Mouse (Mus musculus): ENCODE data around the gene Dkc1. TPM values are rescaled to one million over a fixed set of nuclear protein-coding genes. Genes with fewer than 3 reads are reported as not detected.

Dkc1 gene
- polyA plus RNA-seq, 1 experiment from 2014 or later: 46.7 TPM

GRCm38 (mm10) chrX:75102293-75102692 is 6.6 kb downstream of the Dkc1 start:
- Histone ChIP-seq H3K4me1 (ENCODE audit: insufficient read depth) (no peaks in the 10 kb centered on the region), H3K36me3 (replicated peaks; ENCODE audit: insufficient read depth, low read length) (peaks cover 18% of the 10 kb centered on the region), H3K27me3 (ENCODE audit: insufficient read depth, low read length) (no peaks in the 10 kb centered on the region), H3K27ac (ENCODE audit: low read depth) (no peak overlapping the region), H3K9ac (replicated peaks) (no peak overlapping the region), H3K9me3 (ENCODE audit: low read length) (no peaks in the 10 kb centered on the region), H3K4me3 (ENCODE audit: low read depth, low read length) (no peak overlapping the region), H3K4me2 (ENCODE audit: low read depth, low read length) (no peak overlapping the region)
- ATAC-seq (peak; percentile 74), DNase-seq (no peak)
- WGBS (ENCODE audit: insufficient replicate concordance): 75% methylated on average over 6 of the region's 6 CpGs
- no peak for TF ChIP-seq CTCF (IDR thresholded peaks at IDR 0.05; ENCODE audit: low read depth)
- TF ChIP-seq EP300 (IDR thresholded peaks at IDR 0.05; ENCODE audit: low read depth): peak; percentile 55; the same call in 1 of the 2 replicates

- TF ChIP-seq CTCF (IDR thresholded peaks at IDR 0.05; ENCODE audit: low read depth) (no peak), EP300 (IDR thresholded peaks at IDR 0.05; ENCODE audit: low read depth) (peak; percentile 80)
- H3K4me3 ChIP-seq (ENCODE audit: low read depth, low read length): no peak overlapping the region
- DNase-seq (no peak), ATAC-seq (peak; percentile 56)
- H3K4me2 ChIP-seq (ENCODE audit: low read depth, low read length): peak overlapping the region; percentile 33; the same call in 1 of the 2 replicates
- peak overlapping the region; percentile 51; the same call in 1 of the 2 replicates for H3K27ac ChIP-seq (ENCODE audit: low read depth)
- no peaks in the 10 kb centered on the region for H3K9me3 ChIP-seq (ENCODE audit: low read length)
- H3K27me3 ChIP-seq (ENCODE audit: insufficient read depth, low read length): no peaks in the 10 kb centered on the region
- no peaks in the 10 kb centered on the region for H3K4me1 ChIP-seq (ENCODE audit: insufficient read depth)
- H3K9ac ChIP-seq (replicated peaks): no peak overlapping the region
- H3K36me3 ChIP-seq (replicated peaks; ENCODE audit: insufficient read depth, low read length): peaks cover 69% of the 10 kb centered on the region
Observed at GRCm38 (mm10) chrX:75115550-75115949, 19.9 kb downstream of the Dkc1 start.

- Histone ChIP-seq H3K9me3 (ENCODE audit: low read length) (no peaks in the 10 kb centered on the region), H3K9ac (replicated peaks) (no peak overlapping the region), H3K36me3 (replicated peaks; ENCODE audit: insufficient read depth, low read length) (peaks cover 27% of the 10 kb centered on the region), H3K27me3 (ENCODE audit: insufficient read depth, low read length) (no peaks in the 10 kb centered on the region), H3K27ac (ENCODE audit: low read depth) (no peak overlapping the region), H3K4me3 (ENCODE audit: low read depth, low read length) (no peak overlapping the region), H3K4me1 (ENCODE audit: insufficient read depth) (0 out of 2 replicates have a peak, but pooled peaks cover 3% of the 10 kb centered on the region), H3K4me2 (ENCODE audit: low read depth, low read length) (no peak overlapping the region)
- no peak for TF ChIP-seq CTCF (IDR thresholded peaks at IDR 0.05; ENCODE audit: low read depth)
- no peak for TF ChIP-seq EP300 (IDR thresholded peaks at IDR 0.05; ENCODE audit: low read depth)
- WGBS (ENCODE audit: insufficient replicate concordance): 58% methylated on average over 3 of the region's 3 CpGs
- ATAC-seq (no peak), DNase-seq (no peak)
Observed at GRCm38 (mm10) chrX:75125606-75126005, 30.0 kb downstream of the Dkc1 start.

- Histone ChIP-seq H3K9ac (replicated peaks) (no peak overlapping the region), H3K4me2 (ENCODE audit: low read depth, low read length) (peak overlapping the region; percentile 69), H3K4me3 (ENCODE audit: low read depth, low read length) (no peak overlapping the region), H3K27ac (ENCODE audit: low read depth) (peak overlapping the region; percentile 92), H3K36me3 (replicated peaks; ENCODE audit: insufficient read depth, low read length) (peaks cover 22% of the 10 kb centered on the region), H3K9me3 (ENCODE audit: low read length) (no peaks in the 10 kb centered on the region), H3K27me3 (ENCODE audit: insufficient read depth, low read length) (no peaks in the 10 kb centered on the region), H3K4me1 (ENCODE audit: insufficient read depth) (0 out of 2 replicates have a peak, but pooled peaks cover 3% of the 10 kb centered on the region)
- TF ChIP-seq EP300 (IDR thresholded peaks at IDR 0.05; ENCODE audit: low read depth): no peak
- TF ChIP-seq CTCF (IDR thresholded peaks at IDR 0.05; ENCODE audit: low read depth): no peak
- DNase-seq (no peak), ATAC-seq (no peak)
Observed at GRCm38 (mm10) chrX:75126893-75127292, 31.2 kb downstream of the Dkc1 start.

- H3K4me3 ChIP-seq (ENCODE audit: low read depth, low read length): peak overlapping the region; percentile 72
- ATAC-seq (peak; percentile 55), DNase-seq (peak; percentile 15)
- peak overlapping the region; percentile 69 for H3K4me2 ChIP-seq (ENCODE audit: low read depth, low read length)
- H3K9ac ChIP-seq (replicated peaks): no peak overlapping the region
- 0 out of 2 replicates have a peak, but pooled peaks cover 3% of the 10 kb centered on the region for H3K4me1 ChIP-seq (ENCODE audit: insufficient read depth)
- peak overlapping the region; percentile 92 for H3K27ac ChIP-seq (ENCODE audit: low read depth)
- no peaks in the 10 kb centered on the region for H3K9me3 ChIP-seq (ENCODE audit: low read length)
- H3K27me3 ChIP-seq (ENCODE audit: insufficient read depth, low read length): no peaks in the 10 kb centered on the region
- TF ChIP-seq EP300 (IDR thresholded peaks at IDR 0.05; ENCODE audit: low read depth) (no peak), CTCF (IDR thresholded peaks at IDR 0.05; ENCODE audit: low read depth) (no peak)
- peaks cover 17% of the 10 kb centered on the region for H3K36me3 ChIP-seq (replicated peaks; ENCODE audit: insufficient read depth, low read length)
Observed at GRCm38 (mm10) chrX:75128333-75128980, 32.8 kb downstream of the Dkc1 start.

GRCm38 (mm10) chrX:75129474-75129873 is 33.8 kb downstream of the Dkc1 start:
- TF ChIP-seq CTCF (IDR thresholded peaks at IDR 0.05; ENCODE audit: low read depth) (no peak), EP300 (IDR thresholded peaks at IDR 0.05; ENCODE audit: low read depth) (no peak)
- H3K4me2 ChIP-seq (ENCODE audit: low read depth, low read length): peak overlapping the region; percentile 69
- H3K9ac ChIP-seq (replicated peaks): peak overlapping the region; percentile 53; the same call in 1 of the 2 replicates
- no peaks in the 10 kb centered on the region for H3K27me3 ChIP-seq (ENCODE audit: insufficient read depth, low read length)
- peaks cover 13% of the 10 kb centered on the region for H3K36me3 ChIP-seq (replicated peaks; ENCODE audit: insufficient read depth, low read length)
- no peak for ATAC-seq
- H3K4me3 ChIP-seq (ENCODE audit: low read depth, low read length): peak overlapping the region; percentile 72
- DNase-seq: no peak
- H3K27ac ChIP-seq (ENCODE audit: low read depth): peak overlapping the region; percentile 92
- H3K9me3 ChIP-seq (ENCODE audit: low read length): no peaks in the 10 kb centered on the region
- H3K4me1 ChIP-seq (ENCODE audit: insufficient read depth): 0 out of 2 replicates have a peak, but pooled peaks cover 3% of the 10 kb centered on the region
- 31% methylated on average over 2 of the region's 2 CpGs for WGBS (ENCODE audit: insufficient replicate concordance)

Measured in liver, postnatal 0 days (tissue).